Mouse (Mus musculus) left cerebral cortex, postnatal 10 days (tissue): Measurements from ENCODE around the gene Fam117a. TPM values are rescaled to one million over a fixed set of nuclear protein-coding genes. Genes with fewer than 3 reads are reported as not detected.

Experiments
- DNase-seq, 2 experiments: peaks; one replicate each; pipeline ENCODE4 v3.0.0; 2021 to 2022; ENCODE audit warnings: low spot score in 2 of 2, mixed read lengths in 1 of 2; ENCODE audit errors: extremely low spot score in 1 of 2
- intact Hi-C: fragments of 180-260 bp; cut with DNase I; formaldehyde crosslinking; loops from one replicate; pipeline ENCODE4 v1.15.1; 2025
- total RNA-seq, 2 experiments: library from RNA; stranded (reverse); gene quantifications; 2 replicates each; pipeline ENCODE4 v1.2.3; 2021

Gene Fam117a
- total RNA-seq, 2 experiments from 2014 or later = 2.9 TPM

GRCm38 (mm10) chr11:95325832-95326231 lies 11.0 kb upstream of the Fam117a start:
- intact Hi-C loops = no loop called here
- DNase-seq = no peak

- no peak for DNase-seq
- intact Hi-C loops = no loop called here
Observed at GRCm38 (mm10) chr11:95326243-95326642, 10.6 kb upstream of the Fam117a start.

GRCm38 (mm10) chr11:95328629-95329028 lies 8.2 kb upstream of the Fam117a start:
- no peak for DNase-seq
- intact Hi-C loops = no loop called here

- intact Hi-C loops = no loop called here
- no peak for DNase-seq
Observed at GRCm38 (mm10) chr11:95330662-95331061, 6.2 kb upstream of the Fam117a start.

GRCm38 (mm10) chr11:95333209-95333608 lies 3.6 kb upstream of the Fam117a start:
- intact Hi-C loops = no loop called here
- DNase-seq = no peak

GRCm38 (mm10) chr11:95333805-95334204 lies 3.0 kb upstream of the Fam117a start:
- intact Hi-C loops = no loop called here

GRCm38 (mm10) chr11:95334448-95335060 lies 2.3 kb upstream of the Fam117a start:
- intact Hi-C loops = no loop called here
- no peak for DNase-seq

More at GRCm38 (mm10) chr11:95333805-95334204, 3.0 kb upstream of the Fam117a start:
- DNase-seq = no peak

- DNase-seq = peak in 1 of 2 experiments; percentile 71
- intact Hi-C loops = no loop called here
Observed at GRCm38 (mm10) chr11:95337129-95337813, 453 bp downstream of the Fam117a start.

GRCm38 (mm10) chr11:95337846-95338342 lies 1.1 kb downstream of the Fam117a start:
- intact Hi-C loops = no loop called here
- no peak for DNase-seq

GRCm38 (mm10) chr11:95339471-95340021 lies 2.7 kb downstream of the Fam117a start:
- intact Hi-C loops = no loop called here
- DNase-seq = no peak

- DNase-seq = no peak
- intact Hi-C loops = no loop called here
Observed at GRCm38 (mm10) chr11:95340259-95340658, 3.4 kb downstream of the Fam117a start.

GRCm38 (mm10) chr11:95340664-95341063 lies 3.8 kb downstream of the Fam117a start:
- intact Hi-C loops = no loop called here
- DNase-seq = no peak

- intact Hi-C loops = no loop called here
- no peak for DNase-seq
Observed at GRCm38 (mm10) chr11:95343180-95343579, 6.4 kb downstream of the Fam117a start.

- intact Hi-C loops = no loop called here
- DNase-seq = no peak
Observed at GRCm38 (mm10) chr11:95344181-95344580, 7.4 kb downstream of the Fam117a start.

GRCm38 (mm10) chr11:95350289-95350688 lies 13.5 kb downstream of the Fam117a start:
- intact Hi-C loops = no loop called here
- DNase-seq = no peak

- intact Hi-C loops = no loop called here
- DNase-seq = no peak
Observed at GRCm38 (mm10) chr11:95350960-95351359, 14.1 kb downstream of the Fam117a start.

- intact Hi-C loops = no loop called here
- no peak for DNase-seq
Observed at GRCm38 (mm10) chr11:95352686-95353085, 15.9 kb downstream of the Fam117a start.

- DNase-seq = no peak
- intact Hi-C loops = no loop called here
Observed at GRCm38 (mm10) chr11:95353226-95353625, 16.4 kb downstream of the Fam117a start.

GRCm38 (mm10) chr11:95354228-95354944 lies 17.6 kb downstream of the Fam117a start:
- intact Hi-C loops = no loop called here
- DNase-seq = no peak
